Mouse (Mus musculus): ENCODE measurements at regions not wholly inside any gene's neighbourhood (a gene's known extent, or its start where the extent isn't known, plus 50 kb on each side); places are given as distances from the start of the nearest gene placed in this dataset.

DNA sequence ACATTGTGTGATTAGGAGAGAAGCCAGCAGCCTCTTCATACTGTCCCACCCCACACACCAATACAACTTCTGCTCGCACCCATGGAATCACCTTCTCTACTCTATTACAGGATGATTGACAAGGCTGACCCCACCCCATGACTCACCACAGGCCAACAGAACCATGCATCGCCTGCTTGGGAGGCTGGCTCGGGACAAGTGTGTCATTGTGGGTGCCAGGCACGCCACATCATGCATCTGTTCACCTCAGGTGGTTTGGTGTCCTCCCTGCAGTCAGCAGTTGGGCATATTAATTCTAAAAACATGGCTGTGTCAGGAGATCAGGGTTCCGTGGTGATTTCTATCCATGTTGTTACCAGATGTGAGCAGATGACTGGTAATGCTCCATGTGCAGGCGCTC is 215.3 kb upstream of the Sulf2 start:
- ATAC-seq (replicated peaks; ENCODE audit: low FRiP score, poor library complexity, severe bottlenecking) = no peak

- ATAC-seq (replicated peaks; ENCODE audit: low FRiP score, poor library complexity, severe bottlenecking) = no peak
These were observed 206.2 kb upstream of the Sulf2 start for GRCm38 (mm10) chr2:166361645-166362044.

GRCm38 (mm10) chr2:166360786-166361185 is 205.3 kb upstream of the Sulf2 start:
- no peak for ATAC-seq (replicated peaks; ENCODE audit: low FRiP score, poor library complexity, severe bottlenecking)

DNA sequence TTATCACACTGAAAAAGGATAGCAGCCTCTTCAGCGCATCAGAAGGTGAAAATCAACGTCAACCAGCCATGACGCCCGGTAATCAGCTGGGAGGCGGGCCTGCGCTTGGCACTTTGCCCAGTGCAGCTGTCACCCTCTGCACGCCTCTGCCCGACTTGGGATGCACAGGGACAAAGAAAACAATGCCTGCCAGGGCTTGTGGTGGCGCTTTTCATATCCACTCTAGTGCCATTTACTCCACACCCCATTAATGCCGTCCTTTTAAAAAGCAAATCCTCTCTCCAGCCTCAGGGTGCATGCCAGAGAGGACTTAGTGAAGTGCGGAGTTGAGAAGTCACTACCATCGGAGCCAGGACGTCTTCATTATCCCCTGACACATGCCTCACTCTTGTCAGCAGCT is 204.5 kb upstream of the Sulf2 start:
- ATAC-seq (replicated peaks; ENCODE audit: low FRiP score, poor library complexity, severe bottlenecking) = no peak

DNA sequence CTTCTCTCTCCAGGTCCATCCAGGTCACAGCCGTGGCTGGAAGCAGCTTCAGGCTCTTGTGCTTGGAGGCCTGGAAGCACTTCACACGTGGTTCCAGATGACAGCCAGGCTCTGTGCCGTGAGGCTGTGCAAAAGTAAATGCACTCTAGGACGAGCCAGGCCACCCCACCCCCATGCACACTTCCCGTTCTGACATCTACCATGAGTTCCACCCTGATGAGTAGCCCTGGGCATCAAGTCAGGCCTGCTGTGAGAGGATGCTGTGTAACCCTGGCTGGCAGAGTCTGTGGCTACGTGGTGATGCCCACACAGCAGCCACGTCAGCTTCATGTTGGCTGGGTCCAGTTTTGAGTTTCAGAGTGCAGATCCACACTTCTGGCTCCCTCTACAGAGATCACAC is 202.4 kb upstream of the Sulf2 start:
- no peak for ATAC-seq (replicated peaks; ENCODE audit: low FRiP score, poor library complexity, severe bottlenecking)

- ATAC-seq (replicated peaks; ENCODE audit: low FRiP score, poor library complexity, severe bottlenecking) = no peak
These were observed 200.5 kb upstream of the Sulf2 start for GRCm38 (mm10) chr2:166355944-166356343.

GRCm38 (mm10) chr2:166355446-166355845 is 200.0 kb upstream of the Sulf2 start:
- no peak for ATAC-seq (replicated peaks; ENCODE audit: low FRiP score, poor library complexity, severe bottlenecking)

DNA sequence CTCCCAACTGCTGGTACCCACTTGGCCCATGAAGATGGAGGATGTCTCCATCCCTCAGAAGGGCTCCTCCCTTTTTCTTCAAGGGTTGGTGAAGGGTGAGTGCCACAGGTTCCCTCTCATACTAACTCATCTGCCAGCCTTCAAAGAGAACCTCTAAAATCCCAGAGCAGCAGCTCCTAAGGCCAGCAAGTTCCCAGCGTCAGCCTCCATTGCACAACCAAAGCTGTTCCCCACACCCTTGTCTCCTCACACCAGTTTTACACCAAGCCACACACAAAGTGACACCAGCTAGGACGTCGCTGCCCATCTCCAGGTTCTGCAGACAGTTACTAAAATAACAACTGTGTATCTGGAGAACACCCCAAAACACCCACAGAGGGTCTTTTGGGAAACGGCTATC is 198.9 kb upstream of the Sulf2 start:
- no peak for ATAC-seq (replicated peaks; ENCODE audit: low FRiP score, poor library complexity, severe bottlenecking)

- ATAC-seq (replicated peaks; ENCODE audit: low FRiP score, poor library complexity, severe bottlenecking) = no peak
These were observed 198.1 kb upstream of the Sulf2 start for GRCm38 (mm10) chr2:166353447-166354111.

GRCm38 (mm10) chr2:166351984-166352383 is 196.5 kb upstream of the Sulf2 start:
- ATAC-seq (replicated peaks; ENCODE audit: low FRiP score, poor library complexity, severe bottlenecking) = no peak

DNA sequence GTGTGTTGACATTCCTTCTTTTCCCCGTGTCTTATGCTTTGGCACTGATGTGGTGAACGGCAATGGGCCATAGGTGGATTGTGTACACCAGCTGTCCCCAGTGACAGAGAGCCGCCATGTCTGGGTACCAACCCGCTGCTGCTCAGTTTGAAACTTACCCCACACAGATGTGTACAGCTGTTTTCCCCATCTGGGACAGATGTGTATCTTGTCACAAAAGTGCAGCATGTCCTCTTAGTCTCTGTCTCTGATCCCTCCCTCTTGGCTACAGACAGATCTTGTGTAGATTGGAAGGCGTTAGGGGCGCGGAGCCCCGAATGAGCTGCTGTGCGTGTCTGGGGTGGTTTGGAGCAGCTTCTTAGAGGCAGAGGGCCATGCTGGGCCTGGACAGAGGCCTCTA is 196.1 kb upstream of the Sulf2 start:
- no peak for ATAC-seq (replicated peaks; ENCODE audit: low FRiP score, poor library complexity, severe bottlenecking)

GRCm38 (mm10) chr2:166348654-166349053 is 193.2 kb upstream of the Sulf2 start:
- ATAC-seq (replicated peaks; ENCODE audit: low FRiP score, poor library complexity, severe bottlenecking) = no peak

DNA sequence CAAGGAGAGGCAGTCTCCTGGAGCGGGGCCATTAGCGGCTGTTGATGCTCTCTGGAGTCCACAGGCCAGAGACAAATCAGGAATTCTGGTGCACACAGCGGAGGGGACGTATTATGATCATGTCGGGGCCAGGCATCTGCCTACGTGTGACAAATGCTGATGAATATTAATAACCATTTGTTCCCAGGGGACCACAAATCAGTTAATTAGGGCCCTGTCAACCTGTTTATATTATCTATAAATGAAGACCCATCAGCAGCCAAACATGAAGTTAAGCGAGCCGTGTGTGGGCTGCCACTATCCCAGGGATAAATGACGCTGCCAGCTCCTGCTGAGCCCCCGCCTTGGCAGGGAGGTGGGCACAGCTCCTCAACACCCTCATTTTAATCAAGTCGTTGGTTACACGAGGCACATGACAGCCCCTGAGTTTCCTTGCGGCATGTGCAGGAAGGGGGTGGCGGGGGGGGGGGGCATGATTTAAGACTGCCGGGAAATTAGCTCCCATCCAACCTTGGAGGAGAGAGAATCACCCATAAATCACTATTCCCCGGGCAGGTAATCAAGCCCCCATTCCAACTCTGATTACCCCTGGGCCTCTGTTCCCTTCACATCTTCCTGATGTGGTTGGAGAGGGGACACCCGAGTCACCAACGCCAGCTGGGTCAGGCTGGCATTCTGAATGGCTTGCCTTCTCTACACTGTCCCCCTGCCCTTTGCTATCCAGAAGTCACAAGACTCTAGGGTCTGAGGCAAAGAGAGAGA is 191.1 kb upstream of the Sulf2 start:
- ATAC-seq (replicated peaks; ENCODE audit: low FRiP score, poor library complexity, severe bottlenecking) = no peak

GRCm38 (mm10) chr2:166343551-166344340 is 188.3 kb upstream of the Sulf2 start:
- no peak for ATAC-seq (replicated peaks; ENCODE audit: low FRiP score, poor library complexity, severe bottlenecking)

GRCm38 (mm10) chr2:166342407-166342806 is 186.9 kb upstream of the Sulf2 start:
- ATAC-seq (replicated peaks; ENCODE audit: low FRiP score, poor library complexity, severe bottlenecking) = no peak

GRCm38 (mm10) chr2:166340196-166340595 is 184.7 kb upstream of the Sulf2 start:
- no peak for ATAC-seq (replicated peaks; ENCODE audit: low FRiP score, poor library complexity, severe bottlenecking)

GRCm38 (mm10) chr2:166339427-166339826 is 184.0 kb upstream of the Sulf2 start:
- no peak for ATAC-seq (replicated peaks; ENCODE audit: low FRiP score, poor library complexity, severe bottlenecking)

- no peak for ATAC-seq (replicated peaks; ENCODE audit: low FRiP score, poor library complexity, severe bottlenecking)
These were observed 183.1 kb upstream of the Sulf2 start for GRCm38 (mm10) chr2:166338396-166339085.

GRCm38 (mm10) chr2:166337666-166338065 is 182.2 kb upstream of the Sulf2 start:
- ATAC-seq (replicated peaks; ENCODE audit: low FRiP score, poor library complexity, severe bottlenecking) = no peak

DNA sequence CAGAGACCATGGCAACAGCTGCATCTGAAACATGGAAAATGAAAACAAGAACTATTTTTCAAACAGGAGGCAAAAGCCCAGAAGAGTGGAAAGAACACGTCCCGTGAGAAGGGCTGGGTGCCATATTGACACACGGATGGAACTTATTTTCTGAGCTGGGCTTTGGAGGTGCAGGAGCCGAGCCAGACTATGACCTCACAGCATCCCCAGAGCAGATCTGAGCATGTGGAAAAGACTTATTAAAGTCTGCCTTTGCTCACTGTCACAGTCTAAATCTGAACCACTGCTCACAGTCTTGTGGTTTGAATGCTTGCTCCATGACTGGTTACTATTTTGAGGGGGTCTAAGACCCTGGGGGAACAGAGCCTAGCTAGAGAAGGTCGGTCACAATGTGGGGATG is 180.2 kb upstream of the Sulf2 start:
- no peak for ATAC-seq (replicated peaks; ENCODE audit: low FRiP score, poor library complexity, severe bottlenecking)
